Mouse (Mus musculus): ENCODE measurements around the gene Wdfy4. TPM values are rescaled to one million over a fixed set of nuclear protein-coding genes. Genes with fewer than 3 reads are reported as not detected.

Wdfy4 gene
- polyA plus RNA-seq, 1 experiment from 2014 or later: 2.1 TPM

DNA sequence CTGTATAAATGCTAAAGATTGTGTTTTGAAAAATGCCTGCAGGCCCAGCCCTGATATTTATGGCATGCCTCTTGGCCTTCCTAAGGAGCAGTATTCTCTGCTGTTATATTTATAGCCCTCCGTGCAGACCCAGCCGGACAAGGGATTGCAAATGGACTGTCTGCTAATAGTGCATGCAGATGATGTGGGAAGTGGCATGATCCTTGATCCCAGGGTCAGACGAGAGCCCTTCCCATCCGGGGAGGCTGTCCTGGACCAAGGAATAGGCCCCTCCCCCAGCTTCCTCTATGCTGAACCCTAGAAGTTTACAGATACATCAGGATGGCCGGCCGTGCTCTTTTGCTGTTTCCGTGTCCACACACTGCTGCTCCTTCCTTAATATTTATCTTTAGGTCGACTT lies 226.6 kb downstream of the Wdfy4 start:
- Histone ChIP-seq H3K27ac (ENCODE audit: low read length) (no peak overlapping the region), H3K27me3 (ENCODE audit: control insufficient read depth, insufficient read depth, low read depth, low read length) (no peaks in the 10 kb centered on the region), H3K9me3 (replicated peaks; ENCODE audit: control insufficient read depth, low read length) (no peaks in the 10 kb centered on the region), H3K9ac (ENCODE audit: low read depth, low read length) (no peak overlapping the region), H3K4me1 (ENCODE audit: control insufficient read depth, low read depth, low read length) (no peaks in the 10 kb centered on the region), H3K36me3 (ENCODE audit: control insufficient read depth, insufficient read depth) (no peaks in the 10 kb centered on the region), H3K4me3 (ENCODE audit: low read depth, low read length) (no peak overlapping the region), H3K4me2 (ENCODE audit: low read depth, low read length) (no peak overlapping the region)
- ATAC-seq (ENCODE audit: low read depth): peak; percentile 21; the same call in 1 of the 2 replicates
- WGBS (ENCODE audit: insufficient replicate concordance): 53% methylated on average over 8 of the region's 8 CpGs

DNA sequence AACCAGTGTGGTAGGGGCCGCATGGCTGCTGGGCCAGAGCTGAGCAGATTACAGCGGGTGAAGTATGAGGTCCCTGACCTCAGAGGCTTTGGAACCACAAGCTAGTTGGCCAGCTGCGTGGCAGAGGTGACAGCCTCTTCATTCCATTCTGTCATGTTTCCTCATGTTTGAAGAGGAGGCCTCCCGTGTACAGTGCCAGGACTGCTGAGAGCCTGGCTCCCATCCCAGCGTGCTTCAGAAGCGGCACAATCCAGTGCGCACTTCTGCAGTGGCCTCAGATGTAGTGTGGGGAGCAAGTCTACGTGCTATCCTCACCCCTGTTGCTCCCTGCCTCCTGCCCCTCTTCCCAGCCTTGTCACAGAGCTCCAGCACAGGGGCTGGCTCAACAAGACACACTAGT lies 228.8 kb downstream of the Wdfy4 start:
- no peak overlapping the region for H3K4me2 ChIP-seq (ENCODE audit: low read depth, low read length)
- no peak for ATAC-seq (ENCODE audit: low read depth)
- 56% methylated on average over 8 of the region's 8 CpGs for WGBS (ENCODE audit: insufficient replicate concordance)
- H3K4me1 ChIP-seq (ENCODE audit: control insufficient read depth, low read depth, low read length): no peaks in the 10 kb centered on the region
- no peak overlapping the region for H3K27ac ChIP-seq (ENCODE audit: low read length)
- no peak overlapping the region for H3K9ac ChIP-seq (ENCODE audit: low read depth, low read length)
- no peaks in the 10 kb centered on the region for H3K27me3 ChIP-seq (ENCODE audit: control insufficient read depth, insufficient read depth, low read depth, low read length)
- H3K4me3 ChIP-seq (ENCODE audit: low read depth, low read length): no peak overlapping the region
- no peaks in the 10 kb centered on the region for H3K9me3 ChIP-seq (replicated peaks; ENCODE audit: control insufficient read depth, low read length)
- no peaks in the 10 kb centered on the region for H3K36me3 ChIP-seq (ENCODE audit: control insufficient read depth, insufficient read depth)

- no peak overlapping the region for H3K9ac ChIP-seq (ENCODE audit: low read depth, low read length)
- no peak overlapping the region for H3K4me2 ChIP-seq (ENCODE audit: low read depth, low read length)
- H3K27ac ChIP-seq (ENCODE audit: low read length): no peak overlapping the region
- H3K4me1 ChIP-seq (ENCODE audit: control insufficient read depth, low read depth, low read length): no peaks in the 10 kb centered on the region
- no peaks in the 10 kb centered on the region for H3K36me3 ChIP-seq (ENCODE audit: control insufficient read depth, insufficient read depth)
- no peak overlapping the region for H3K4me3 ChIP-seq (ENCODE audit: low read depth, low read length)
- no peaks in the 10 kb centered on the region for H3K9me3 ChIP-seq (replicated peaks; ENCODE audit: control insufficient read depth, low read length)
- 0 out of 2 replicates have a peak, but pooled peaks have one; percentile 19 for ATAC-seq (ENCODE audit: low read depth)
- 51% methylated on average over 20 of the region's 20 CpGs for WGBS (ENCODE audit: insufficient replicate concordance)
- no peaks in the 10 kb centered on the region for H3K27me3 ChIP-seq (ENCODE audit: control insufficient read depth, insufficient read depth, low read depth, low read length)
These were observed 234.7 kb downstream of the Wdfy4 start for GRCm38 (mm10) chr14:32950312-32951301.

DNA sequence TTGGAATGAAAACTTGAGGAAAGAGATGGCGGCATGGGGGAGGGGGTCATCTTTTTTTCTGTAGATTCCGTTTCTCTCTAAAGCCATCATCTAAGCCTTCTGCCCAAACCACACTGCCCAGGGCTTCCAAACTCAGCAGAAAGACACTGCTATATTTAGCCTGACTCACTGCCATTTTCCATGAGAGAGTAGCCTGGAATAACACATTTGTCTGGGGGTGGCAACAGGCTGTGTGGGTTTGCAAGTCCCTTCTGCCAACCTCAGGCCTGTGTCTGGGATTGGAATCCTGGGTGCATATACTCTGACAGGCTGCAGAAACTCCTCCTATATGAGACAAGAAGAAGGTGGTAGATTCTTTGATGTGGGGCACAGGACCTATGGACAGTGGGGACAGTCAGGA lies 237.8 kb downstream of the Wdfy4 start:
- 60% methylated on average over 2 of the region's 2 CpGs for WGBS (ENCODE audit: insufficient replicate concordance)
- Histone ChIP-seq H3K9me3 (replicated peaks; ENCODE audit: control insufficient read depth, low read length) (no peaks in the 10 kb centered on the region), H3K4me3 (ENCODE audit: low read depth, low read length) (no peak overlapping the region), H3K9ac (ENCODE audit: low read depth, low read length) (no peak overlapping the region), H3K27ac (ENCODE audit: low read length) (no peak overlapping the region), H3K4me1 (ENCODE audit: control insufficient read depth, low read depth, low read length) (no peaks in the 10 kb centered on the region), H3K27me3 (ENCODE audit: control insufficient read depth, insufficient read depth, low read depth, low read length) (no peaks in the 10 kb centered on the region), H3K36me3 (ENCODE audit: control insufficient read depth, insufficient read depth) (no peaks in the 10 kb centered on the region), H3K4me2 (ENCODE audit: low read depth, low read length) (no peak overlapping the region)
- no peak for ATAC-seq (ENCODE audit: low read depth)

DNA sequence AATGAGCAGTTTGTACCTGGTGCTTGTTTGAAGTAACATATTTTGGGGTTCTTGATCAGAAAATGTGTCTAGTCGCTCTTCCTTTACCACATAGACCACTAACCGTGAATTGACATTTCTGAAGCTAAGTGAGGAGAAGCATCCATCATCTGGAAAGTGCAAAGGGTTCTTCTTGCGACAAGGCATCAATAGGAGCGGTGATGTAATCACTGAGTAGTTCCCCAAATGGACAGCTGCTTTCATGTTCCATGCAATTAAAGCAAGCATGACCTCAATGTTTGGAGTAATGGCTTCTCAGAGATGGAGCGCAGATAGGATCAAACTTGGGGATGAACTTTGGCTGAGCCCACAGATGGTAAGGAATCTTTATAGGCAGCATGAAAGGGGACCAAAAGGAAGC lies 246.1 kb downstream of the Wdfy4 start:
- no peaks in the 10 kb centered on the region for H3K9me3 ChIP-seq (replicated peaks; ENCODE audit: control insufficient read depth, low read length)
- H3K9ac ChIP-seq (ENCODE audit: low read depth, low read length): no peak overlapping the region
- H3K4me1 ChIP-seq (ENCODE audit: control insufficient read depth, low read depth, low read length): no peaks in the 10 kb centered on the region
- no peak overlapping the region for H3K4me3 ChIP-seq (ENCODE audit: low read depth, low read length)
- H3K27ac ChIP-seq (ENCODE audit: low read length): no peak overlapping the region
- no peak for ATAC-seq (ENCODE audit: low read depth)
- H3K4me2 ChIP-seq (ENCODE audit: low read depth, low read length): no peak overlapping the region
- H3K27me3 ChIP-seq (ENCODE audit: control insufficient read depth, insufficient read depth, low read depth, low read length): no peaks in the 10 kb centered on the region
- WGBS (ENCODE audit: insufficient replicate concordance): 46% methylated on average over 5 of the region's 5 CpGs
- H3K36me3 ChIP-seq (ENCODE audit: control insufficient read depth, insufficient read depth): no peaks in the 10 kb centered on the region

DNA sequence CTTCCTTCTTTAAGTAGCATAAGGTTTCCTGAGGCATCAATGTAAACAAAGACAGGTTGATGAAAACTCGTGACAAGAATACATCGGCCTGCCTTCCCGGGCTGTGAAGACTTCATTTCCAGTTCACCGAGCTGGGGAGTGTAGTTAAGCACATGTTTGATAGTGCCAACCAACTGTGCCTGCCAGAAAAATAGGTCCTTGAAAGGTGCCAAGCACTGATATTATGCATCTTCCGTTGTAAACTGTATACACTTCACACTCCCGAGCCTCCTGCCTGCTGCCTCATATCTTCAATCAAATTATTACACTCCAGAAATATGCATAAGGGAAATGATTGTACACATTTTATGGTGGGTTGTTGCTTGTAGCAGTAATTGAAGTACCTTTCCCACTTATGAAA lies 251.2 kb downstream of the Wdfy4 start:
- no peaks in the 10 kb centered on the region for H3K4me1 ChIP-seq (ENCODE audit: control insufficient read depth, low read depth, low read length)
- no peak overlapping the region for H3K4me2 ChIP-seq (ENCODE audit: low read depth, low read length)
- WGBS (ENCODE audit: insufficient replicate concordance): 58% methylated on average over 6 of the region's 6 CpGs
- H3K27ac ChIP-seq (ENCODE audit: low read length): no peak overlapping the region
- no peaks in the 10 kb centered on the region for H3K36me3 ChIP-seq (ENCODE audit: control insufficient read depth, insufficient read depth)
- no peaks in the 10 kb centered on the region for H3K27me3 ChIP-seq (ENCODE audit: control insufficient read depth, insufficient read depth, low read depth, low read length)
- ATAC-seq (ENCODE audit: low read depth): no peak
- no peak overlapping the region for H3K4me3 ChIP-seq (ENCODE audit: low read depth, low read length)
- H3K9ac ChIP-seq (ENCODE audit: low read depth, low read length): no peak overlapping the region
- H3K9me3 ChIP-seq (replicated peaks; ENCODE audit: control insufficient read depth, low read length): no peaks in the 10 kb centered on the region

GRCm38 (mm10) chr14:32932220-32932619 lies 253.1 kb downstream of the Wdfy4 start:
- no peaks in the 10 kb centered on the region for H3K9me3 ChIP-seq (replicated peaks; ENCODE audit: control insufficient read depth, low read length)
- WGBS (ENCODE audit: insufficient replicate concordance): 55% methylated on average over 8 of the region's 8 CpGs
- H3K27me3 ChIP-seq (ENCODE audit: control insufficient read depth, insufficient read depth, low read depth, low read length): no peaks in the 10 kb centered on the region
- no peak overlapping the region for H3K4me3 ChIP-seq (ENCODE audit: low read depth, low read length)
- no peak for ATAC-seq (ENCODE audit: low read depth)
- no peak overlapping the region for H3K27ac ChIP-seq (ENCODE audit: low read length)
- H3K36me3 ChIP-seq (ENCODE audit: control insufficient read depth, insufficient read depth): no peaks in the 10 kb centered on the region
- no peak overlapping the region for H3K4me2 ChIP-seq (ENCODE audit: low read depth, low read length)
- H3K4me1 ChIP-seq (ENCODE audit: control insufficient read depth, low read depth, low read length): no peaks in the 10 kb centered on the region
- no peak overlapping the region for H3K9ac ChIP-seq (ENCODE audit: low read depth, low read length)

DNA sequence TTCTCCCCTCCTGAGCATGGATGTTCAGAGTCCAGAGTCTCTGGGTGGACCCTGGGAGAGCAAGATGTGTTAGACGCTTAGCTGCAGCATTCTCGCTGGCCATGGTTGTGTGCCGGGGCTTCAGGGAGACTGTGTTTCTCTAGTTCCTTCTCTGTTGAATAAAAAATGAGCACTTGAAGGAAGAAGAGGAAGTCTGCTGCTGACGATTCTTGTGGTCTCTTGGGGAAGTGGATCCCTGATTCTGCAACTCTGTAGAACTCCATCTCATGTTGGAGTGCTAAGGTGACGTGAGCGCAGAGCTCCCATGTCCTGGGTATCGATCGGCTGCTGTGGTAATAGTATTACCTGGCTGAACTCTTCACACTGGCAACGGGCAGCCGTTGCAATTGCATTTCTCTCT lies 253.6 kb downstream of the Wdfy4 start:
- no peak for ATAC-seq (ENCODE audit: low read depth)
- no peak overlapping the region for H3K4me3 ChIP-seq (ENCODE audit: low read depth, low read length)
- no peak overlapping the region for H3K4me2 ChIP-seq (ENCODE audit: low read depth, low read length)
- H3K36me3 ChIP-seq (ENCODE audit: control insufficient read depth, insufficient read depth): no peaks in the 10 kb centered on the region
- no peak overlapping the region for H3K27ac ChIP-seq (ENCODE audit: low read length)
- no peaks in the 10 kb centered on the region for H3K27me3 ChIP-seq (ENCODE audit: control insufficient read depth, insufficient read depth, low read depth, low read length)
- no peaks in the 10 kb centered on the region for H3K4me1 ChIP-seq (ENCODE audit: control insufficient read depth, low read depth, low read length)
- H3K9ac ChIP-seq (ENCODE audit: low read depth, low read length): no peak overlapping the region
- H3K9me3 ChIP-seq (replicated peaks; ENCODE audit: control insufficient read depth, low read length): no peaks in the 10 kb centered on the region
- 36% methylated on average over 10 of the region's 10 CpGs for WGBS (ENCODE audit: insufficient replicate concordance)

- Histone ChIP-seq H3K36me3 (ENCODE audit: control insufficient read depth, insufficient read depth) (no peaks in the 10 kb centered on the region), H3K4me2 (ENCODE audit: low read depth, low read length) (no peak overlapping the region), H3K27ac (ENCODE audit: low read length) (no peak overlapping the region), H3K27me3 (ENCODE audit: control insufficient read depth, insufficient read depth, low read depth, low read length) (no peaks in the 10 kb centered on the region), H3K9me3 (replicated peaks; ENCODE audit: control insufficient read depth, low read length) (no peaks in the 10 kb centered on the region), H3K9ac (ENCODE audit: low read depth, low read length) (no peak overlapping the region), H3K4me1 (ENCODE audit: control insufficient read depth, low read depth, low read length) (no peaks in the 10 kb centered on the region), H3K4me3 (ENCODE audit: low read depth, low read length) (no peak overlapping the region)
- ATAC-seq (ENCODE audit: low read depth): no peak
- WGBS (ENCODE audit: insufficient replicate concordance): 64% methylated on average over 9 of the region's 9 CpGs
These were observed 261.4 kb downstream of the Wdfy4 start for GRCm38 (mm10) chr14:32923871-32924270.

All from liver, embryonic 16.5 days (tissue).